Mouse (Mus musculus): ENCODE data around the gene Mcm9.

- TF ChIP-seq GATA1 (IDR thresholded peaks at IDR 0.05; ENCODE audit: low read length) = no peak
- no peak for TF ChIP-seq TAL1 (IDR thresholded peaks at IDR 0.05; ENCODE audit: low read length)
Observed at GRCm38 (mm10) chr10:53508676-53509075, 121.6 kb downstream of the Mcm9 start.
